Mouse (Mus musculus) MEL (cell line): ENCODE data around the gene Urb2. TPM values are rescaled to one million over a fixed set of nuclear protein-coding genes. Genes with fewer than 3 reads are reported as not detected.

Source experiments
- DNase-seq: peaks from one replicate; pipeline ENCODE4 v3.0.0; 2011; ENCODE audit warnings: low read depth, low spot score
- H3K27ac ChIP-seq: 2 replicates; pipeline ENCODE4 v1.5.1; 2012; ENCODE audit warnings: low read depth, mild to moderate bottlenecking, control low read depth, low read length, moderate library complexity; ENCODE audit not compliant: control insufficient read depth
- H3K27me3 ChIP-seq, 2 experiments: fragments of 150-350 bp in 1 of 2; sonication (generic) in 1 of 2; 2 replicates each; pipeline ENCODE4 v1.6.1; 2012; ENCODE audit warnings: low read length in 2 of 2, mild to moderate bottlenecking in 2 of 2, improper control_type of control experiment in 1 of 2, moderate library complexity in 1 of 2; ENCODE audit not compliant: insufficient read depth in 2 of 2, control insufficient read depth in 1 of 2
- H3K36me3 ChIP-seq, 2 experiments: 2 replicates each; pipeline ENCODE4 v1.6.1; 2012 to 2014; ENCODE audit warnings: low read length in 2 of 2, improper control_type of control experiment in 1 of 2, inconsistent platforms in 1 of 2, mild to moderate bottlenecking in 1 of 2; ENCODE audit not compliant: insufficient read depth in 2 of 2, control insufficient read depth in 1 of 2
- H3K4me1 ChIP-seq, 2 experiments: fragments of 150-350 bp in 1 of 2; sonication (generic) in 1 of 2; 2 replicates each; pipeline ENCODE4 v1.6.1; 2012; ENCODE audit warnings: low read length in 2 of 2, improper control_type of control experiment in 1 of 2, mild to moderate bottlenecking in 1 of 2; ENCODE audit not compliant: insufficient read depth in 2 of 2, control insufficient read depth in 1 of 2
- H3K4me3 ChIP-seq, 2 experiments: fragments of 150-350 bp in 1 of 2; sonication (generic) in 1 of 2; 2 replicates each; pipeline ENCODE4 v1.5.1; 2012; ENCODE audit warnings: low read depth in 2 of 2, low read length in 2 of 2, mild to moderate bottlenecking in 2 of 2, moderate library complexity in 2 of 2, control low read depth in 1 of 2, improper control_type of control experiment in 1 of 2; ENCODE audit not compliant: control insufficient read depth in 1 of 2, insufficient read depth in 1 of 2
- H3K79me2 ChIP-seq: 2 replicates; pipeline ENCODE4 v1.6.1; 2012; ENCODE audit warnings: mild to moderate bottlenecking, low read length, moderate library complexity; ENCODE audit not compliant: control insufficient read depth, poor library complexity, insufficient read depth
- H3K9ac ChIP-seq: 2 replicates; pipeline ENCODE4 v1.6.1; 2012; ENCODE audit warnings: low read depth, mild to moderate bottlenecking, control low read depth, low read length, moderate library complexity; ENCODE audit not compliant: control insufficient read depth, poor library complexity, severe bottlenecking
- H3K9me3 ChIP-seq: fragments of 150-350 bp; sonication (generic); replicated peaks from 2 replicates; pipeline ENCODE4 v1.6.1; 2012; ENCODE audit warnings: mild to moderate bottlenecking, low read length, improper control_type of control experiment, moderate library complexity; ENCODE audit not compliant: insufficient read depth
- E2F4 ChIP-seq: IDR thresholded peaks from 2 replicates; pipeline ENCODE4 v1.6.1; 2011; ENCODE audit warnings: low read depth, low read length, improper control_type of control experiment, borderline replicate concordance
- ETS1 ChIP-seq: IDR thresholded peaks from 2 replicates; pipeline ENCODE4 v1.6.1; 2012; ENCODE audit warnings: low read depth, mild to moderate bottlenecking, inconsistent platforms, low read length, improper control_type of control experiment, moderate library complexity
- GABPA ChIP-seq: IDR thresholded peaks from 2 replicates; pipeline ENCODE4 v1.6.1; 2012; ENCODE audit warnings: low read depth, mild to moderate bottlenecking, inconsistent platforms, low read length, improper control_type of control experiment, moderate library complexity
- GATA1 ChIP-seq: IDR thresholded peaks from 2 replicates; pipeline ENCODE4 v1.6.1; 2011; ENCODE audit warnings: low read depth, low read length, improper control_type of control experiment
- KAT2A ChIP-seq: conservative IDR thresholded peaks from 2 replicates; pipeline ENCODE4 v1.6.1; 2012; ENCODE audit warnings: low read depth, low read length, improper control_type of control experiment, inconsistent platforms
- MAX ChIP-seq: IDR thresholded peaks from 2 replicates; pipeline ENCODE4 v1.6.1; 2011; ENCODE audit warnings: low read length, improper control_type of control experiment
- MAZ ChIP-seq: IDR thresholded peaks from 2 replicates; pipeline ENCODE4 v1.6.1; 2012; ENCODE audit warnings: low read depth, mild to moderate bottlenecking, inconsistent platforms, low read length, improper control_type of control experiment
- MXI1 ChIP-seq: IDR thresholded peaks from 2 replicates; pipeline ENCODE4 v1.6.1; 2011; ENCODE audit warnings: mild to moderate bottlenecking, low read depth, low read length, improper control_type of control experiment
- NELFE ChIP-seq: IDR thresholded peaks from 2 replicates; pipeline ENCODE4 v1.6.1; 2011; ENCODE audit warnings: low read depth, low read length, improper control_type of control experiment
- POLR2AphosphoS2 ChIP-seq: IDR thresholded peaks from 2 replicates; pipeline ENCODE4 v1.6.1; 2011; ENCODE audit warnings: low read length, improper control_type of control experiment
- RAD21 ChIP-seq: IDR thresholded peaks from 2 replicates; pipeline ENCODE4 v1.6.1; 2011; ENCODE audit warnings: mild to moderate bottlenecking, low read depth, low read length, improper control_type of control experiment
- SIN3A ChIP-seq: IDR thresholded peaks from 2 replicates; pipeline ENCODE4 v1.6.1; 2012; ENCODE audit warnings: low read length, improper control_type of control experiment, inconsistent platforms
- TCF12 ChIP-seq: IDR thresholded peaks from 2 replicates; pipeline ENCODE4 v1.6.1; 2014; ENCODE audit warnings: low read depth, mild to moderate bottlenecking, inconsistent platforms, low read length, improper control_type of control experiment, moderate library complexity
- UBTF ChIP-seq: IDR thresholded peaks from 2 replicates; pipeline ENCODE4 v1.6.1; 2012; ENCODE audit warnings: low read depth, mild to moderate bottlenecking, inconsistent platforms, low read length, improper control_type of control experiment, moderate library complexity, borderline replicate concordance; ENCODE audit not compliant: insufficient read depth
- USF2 ChIP-seq, 2 experiments: IDR thresholded peaks; 2 replicates each; pipeline ENCODE4 v1.6.1; 2011 to 2012; ENCODE audit warnings: improper control_type of control experiment in 2 of 2, low read length in 2 of 2, borderline replicate concordance in 1 of 2, inconsistent platforms in 1 of 2, low read depth in 1 of 2, mild to moderate bottlenecking in 1 of 2; ENCODE audit not compliant: insufficient read depth in 1 of 2
- ZC3H11A ChIP-seq: IDR thresholded peaks from 2 replicates; pipeline ENCODE4 v1.6.1; 2012; ENCODE audit warnings: low read depth, mild to moderate bottlenecking, inconsistent platforms, low read length, improper control_type of control experiment
- polyA plus RNA-seq, 2 experiments: library from polyadenylated mRNA; stranded (reverse) in 1 of 2; unstranded in 1 of 2; fragments of >175 nt in 1 of 2; fragments of >200 nt in 1 of 2; gene quantifications; 2 replicates each; pipeline versions ENCODE4 v1.2.1 to v1.2.4; 2012; ENCODE audit warnings: low replicate concordance in 2 of 2, low read depth in 1 of 2; ENCODE audit not compliant: insufficient read length in 2 of 2, insufficient read depth in 1 of 2, missing spikeins in 1 of 2
- total RNA-seq: library from RNA; depleted of rRNA; stranded (reverse); fragments of 300-350 nt; gene quantifications from 2 replicates; pipeline ENCODE4 v1.2.3, GENCODE M21; 2012

The Urb2 gene
- total and polyA plus RNA-seq, 3 experiments, result 31.6 to 82.4 (median 39.7) TPM

- peak overlapping the region; percentile 56 for H3K9ac ChIP-seq
- H3K27ac ChIP-seq, result peak overlapping the region; percentile 54
- H3K27me3 ChIP-seq, result no peaks in the 10 kb centered on the region
- H3K79me2 ChIP-seq, result peaks cover 24% of the 10 kb centered on the region
- H3K36me3 ChIP-seq, result peaks cover 6 to 39% of the 10 kb centered on the region in 2 experiments; a peak in 3 of 4 replicates
- peak; percentile 51 for DNase-seq
- H3K9me3 ChIP-seq, result no peaks in the 10 kb centered on the region
- peak overlapping the region; percentile 47 to 79 for H3K4me3 ChIP-seq
- no peak for TF ChIP-seq USF2 (IDR thresholded peaks at IDR 0.05; ENCODE audit: borderline replicate concordance in 1 of 2, insufficient read depth in 1 of 2, low read depth in 1 of 2, low read length in 2 of 2)
- no peak for TF ChIP-seq MAZ
- 0 out of 2 replicates have a peak, but pooled peaks have one; percentile 57 for TF ChIP-seq SIN3A
- TF ChIP-seq ZC3H11A, result no peak
- TF ChIP-seq UBTF, result no peak
- TF ChIP-seq NELFE, result no peak
- TF ChIP-seq GABPA, result no peak
- no peak for TF ChIP-seq GATA1
- TF ChIP-seq RAD21, result no peak
- TF ChIP-seq MXI1, result peak; percentile 43; the same call in 1 of the 2 replicates
- TF ChIP-seq TCF12, result 0 out of 2 replicates have a peak, but pooled peaks have one; percentile 1
- no peak for TF ChIP-seq POLR2AphosphoS2
- no peak for TF ChIP-seq MAX
- TF ChIP-seq, all 39 proteins: peak for 3
- peaks cover 25 to 47% of the 10 kb centered on the region in 2 experiments for H3K4me1 ChIP-seq
These were observed 39.6 kb upstream of the Urb2 start for GRCm38 (mm10) chr8:123981674-123982073.

- H3K9ac ChIP-seq, result peak overlapping the region; percentile 82
- H3K27ac ChIP-seq, result peak overlapping the region; percentile 31
- no peaks in the 10 kb centered on the region for H3K27me3 ChIP-seq
- H3K4me1 ChIP-seq, result peaks cover 22 to 44% of the 10 kb centered on the region in 2 experiments
- H3K4me3 ChIP-seq, result peak overlapping the region; percentile 69 to 79
- H3K9me3 ChIP-seq, result no peaks in the 10 kb centered on the region
- peaks cover 5 to 34% of the 10 kb centered on the region in 2 experiments; a peak in 3 of 4 replicates for H3K36me3 ChIP-seq
- peaks cover 22% of the 10 kb centered on the region for H3K79me2 ChIP-seq
- TF ChIP-seq KAT2A, result no peak
- no peak for TF ChIP-seq USF2 (IDR thresholded peaks at IDR 0.05; ENCODE audit: borderline replicate concordance in 1 of 2, insufficient read depth in 1 of 2, low read depth in 1 of 2, low read length in 2 of 2)
- peak; percentile 10; the same call in 1 of the 2 replicates for TF ChIP-seq SIN3A
- no peak for TF ChIP-seq E2F4
- TF ChIP-seq GABPA, result no peak
- no peak for TF ChIP-seq ETS1
- DNase-seq, result peak; percentile 72
These were observed 39.0 kb upstream of the Urb2 start for GRCm38 (mm10) chr8:123982291-123982793.
